Mouse (Mus musculus): Measurements from ENCODE around the gene Plce1.

GRCm38 (mm10) chr19:38627075-38627768, 146.3 kb downstream of the Plce1 start:
- TF ChIP-seq EP300 (IDR thresholded peaks at IDR 0.05; ENCODE audit: low read depth), result no peak
- TF ChIP-seq CTCF (IDR thresholded peaks at IDR 0.05; ENCODE audit: low read depth), result no peak
